Mouse (Mus musculus) MEL (cell line): ENCODE measurements around the gene Cenpm. TPM values are rescaled to one million over a fixed set of nuclear protein-coding genes. Genes with fewer than 3 reads are reported as not detected.

Source experiments
- DNase-seq: peaks from one replicate; pipeline ENCODE4 v3.0.0; 2011; ENCODE audit warnings: low read depth, low spot score
- H3K27ac ChIP-seq: 2 replicates; pipeline ENCODE4 v1.5.1; 2012; ENCODE audit warnings: low read depth, mild to moderate bottlenecking, control low read depth, low read length, moderate library complexity; ENCODE audit not compliant: control insufficient read depth
- H3K27me3 ChIP-seq, 2 experiments: fragments of 150-350 bp in 1 of 2; sonication (generic) in 1 of 2; 2 replicates each; pipeline ENCODE4 v1.6.1; 2012; ENCODE audit warnings: low read length in 2 of 2, mild to moderate bottlenecking in 2 of 2, improper control_type of control experiment in 1 of 2, moderate library complexity in 1 of 2; ENCODE audit not compliant: insufficient read depth in 2 of 2, control insufficient read depth in 1 of 2
- H3K36me3 ChIP-seq, 2 experiments: 2 replicates each; pipeline ENCODE4 v1.6.1; 2012 to 2014; ENCODE audit warnings: low read length in 2 of 2, improper control_type of control experiment in 1 of 2, inconsistent platforms in 1 of 2, mild to moderate bottlenecking in 1 of 2; ENCODE audit not compliant: insufficient read depth in 2 of 2, control insufficient read depth in 1 of 2
- H3K4me1 ChIP-seq, 2 experiments: fragments of 150-350 bp in 1 of 2; sonication (generic) in 1 of 2; 2 replicates each; pipeline ENCODE4 v1.6.1; 2012; ENCODE audit warnings: low read length in 2 of 2, improper control_type of control experiment in 1 of 2, mild to moderate bottlenecking in 1 of 2; ENCODE audit not compliant: insufficient read depth in 2 of 2, control insufficient read depth in 1 of 2
- H3K4me3 ChIP-seq, 2 experiments: fragments of 150-350 bp in 1 of 2; sonication (generic) in 1 of 2; 2 replicates each; pipeline ENCODE4 v1.5.1; 2012; ENCODE audit warnings: low read depth in 2 of 2, low read length in 2 of 2, mild to moderate bottlenecking in 2 of 2, moderate library complexity in 2 of 2, control low read depth in 1 of 2, improper control_type of control experiment in 1 of 2; ENCODE audit not compliant: control insufficient read depth in 1 of 2, insufficient read depth in 1 of 2
- H3K79me2 ChIP-seq: 2 replicates; pipeline ENCODE4 v1.6.1; 2012; ENCODE audit warnings: mild to moderate bottlenecking, low read length, moderate library complexity; ENCODE audit not compliant: control insufficient read depth, poor library complexity, insufficient read depth
- H3K9ac ChIP-seq: 2 replicates; pipeline ENCODE4 v1.6.1; 2012; ENCODE audit warnings: low read depth, mild to moderate bottlenecking, control low read depth, low read length, moderate library complexity; ENCODE audit not compliant: control insufficient read depth, poor library complexity, severe bottlenecking
- H3K9me3 ChIP-seq: fragments of 150-350 bp; sonication (generic); replicated peaks from 2 replicates; pipeline ENCODE4 v1.6.1; 2012; ENCODE audit warnings: mild to moderate bottlenecking, low read length, improper control_type of control experiment, moderate library complexity; ENCODE audit not compliant: insufficient read depth
- BHLHE40 ChIP-seq: IDR thresholded peaks from 2 replicates; pipeline ENCODE4 v1.6.1; 2012; ENCODE audit warnings: low read depth, mild to moderate bottlenecking, inconsistent platforms, low read length, improper control_type of control experiment, borderline replicate concordance
- CHD1 ChIP-seq: IDR thresholded peaks from 2 replicates; pipeline ENCODE4 v1.6.1; 2012; ENCODE audit warnings: low read depth, mild to moderate bottlenecking, inconsistent platforms, low read length, improper control_type of control experiment
- CTCF ChIP-seq, 3 experiments: IDR thresholded peaks in 2 of 3; conservative IDR thresholded peaks in 1 of 3; 2 replicates each; pipeline ENCODE4 v1.5.1; 2011 to 2012; ENCODE audit warnings: low read length in 3 of 3, low read depth in 2 of 3, mild to moderate bottlenecking in 2 of 3, improper control_type of control experiment in 1 of 3, inconsistent platforms in 1 of 3, mixed read lengths in 1 of 3, moderate library complexity in 1 of 3; ENCODE audit not compliant: control insufficient read depth in 1 of 3, insufficient read depth in 1 of 3, poor library complexity in 1 of 3, severe bottlenecking in 1 of 3
- ELF1 ChIP-seq: IDR thresholded peaks from 2 replicates; pipeline ENCODE4 v1.6.1; 2014; ENCODE audit warnings: low read depth, mild to moderate bottlenecking, inconsistent platforms, low read length, improper control_type of control experiment, moderate library complexity
- EP300 ChIP-seq, 2 experiments: IDR thresholded peaks; 2 replicates each; pipeline ENCODE4 v1.6.1; 2011; ENCODE audit warnings: improper control_type of control experiment in 2 of 2, low read length in 2 of 2, low read depth in 1 of 2, mild to moderate bottlenecking in 1 of 2
- GABPA ChIP-seq: IDR thresholded peaks from 2 replicates; pipeline ENCODE4 v1.6.1; 2012; ENCODE audit warnings: low read depth, mild to moderate bottlenecking, inconsistent platforms, low read length, improper control_type of control experiment, moderate library complexity
- GATA1 ChIP-seq: IDR thresholded peaks from 2 replicates; pipeline ENCODE4 v1.6.1; 2011; ENCODE audit warnings: low read depth, low read length, improper control_type of control experiment
- HCFC1 ChIP-seq: IDR thresholded peaks from 2 replicates; pipeline ENCODE4 v1.6.1; 2012; ENCODE audit warnings: low read depth, mild to moderate bottlenecking, inconsistent platforms, low read length, improper control_type of control experiment, moderate library complexity
- JUND ChIP-seq: IDR thresholded peaks from 2 replicates; pipeline ENCODE4 v1.6.1; 2011; ENCODE audit warnings: low read depth, mild to moderate bottlenecking, improper control_type of control experiment, low read length
- MAFK ChIP-seq: IDR thresholded peaks from 2 replicates; pipeline ENCODE4 v1.6.1; 2011; ENCODE audit warnings: low read depth, mild to moderate bottlenecking, low read length, improper control_type of control experiment, borderline replicate concordance
- MAZ ChIP-seq: IDR thresholded peaks from 2 replicates; pipeline ENCODE4 v1.6.1; 2012; ENCODE audit warnings: low read depth, mild to moderate bottlenecking, inconsistent platforms, low read length, improper control_type of control experiment
- MYB ChIP-seq: IDR thresholded peaks from 2 replicates; pipeline ENCODE4 v1.6.1; 2011; ENCODE audit warnings: mild to moderate bottlenecking, low read depth, low read length, improper control_type of control experiment
- NRF1 ChIP-seq: IDR thresholded peaks from 2 replicates; pipeline ENCODE4 v1.6.1; 2014; ENCODE audit warnings: low read depth, mild to moderate bottlenecking, inconsistent platforms, low read length, improper control_type of control experiment, moderate library complexity; ENCODE audit not compliant: poor library complexity, insufficient read depth, severe bottlenecking
- POLR2A ChIP-seq, 2 experiments: IDR thresholded peaks; 2 replicates each; pipeline ENCODE4 v1.6.1; 2011 to 2012; ENCODE audit warnings: low read length in 2 of 2, mild to moderate bottlenecking in 2 of 2, control low read depth in 1 of 2, improper control_type of control experiment in 1 of 2, low read depth in 1 of 2, moderate library complexity in 1 of 2; ENCODE audit not compliant: control insufficient read depth in 1 of 2, insufficient read depth in 1 of 2, poor library complexity in 1 of 2
- POLR2AphosphoS2 ChIP-seq: IDR thresholded peaks from 2 replicates; pipeline ENCODE4 v1.6.1; 2011; ENCODE audit warnings: low read length, improper control_type of control experiment
- RCOR1 ChIP-seq: IDR thresholded peaks from 2 replicates; pipeline ENCODE4 v1.6.1; 2012; ENCODE audit warnings: low read depth, mild to moderate bottlenecking, inconsistent platforms, low read length, improper control_type of control experiment
- SIN3A ChIP-seq: IDR thresholded peaks from 2 replicates; pipeline ENCODE4 v1.6.1; 2012; ENCODE audit warnings: low read length, improper control_type of control experiment, inconsistent platforms
- TBP ChIP-seq: IDR thresholded peaks from 2 replicates; pipeline ENCODE4 v1.8.0; 2011; ENCODE audit warnings: low read depth, low read length, improper control_type of control experiment
- UBTF ChIP-seq: IDR thresholded peaks from 2 replicates; pipeline ENCODE4 v1.6.1; 2012; ENCODE audit warnings: low read depth, mild to moderate bottlenecking, inconsistent platforms, low read length, improper control_type of control experiment, moderate library complexity, borderline replicate concordance; ENCODE audit not compliant: insufficient read depth
- ZKSCAN1 ChIP-seq: IDR thresholded peaks from 2 replicates; pipeline ENCODE4 v1.6.1; 2012; ENCODE audit warnings: low read depth, mild to moderate bottlenecking, inconsistent platforms, low read length, improper control_type of control experiment, moderate library complexity
- ZMIZ1 ChIP-seq: IDR thresholded peaks from 2 replicates; pipeline ENCODE4 v1.6.1; 2012; ENCODE audit warnings: low read depth, mild to moderate bottlenecking, inconsistent platforms, low read length, improper control_type of control experiment, moderate library complexity
- ZNF384 ChIP-seq: IDR thresholded peaks from 2 replicates; pipeline ENCODE4 v1.6.1; 2012; ENCODE audit warnings: low read depth, mild to moderate bottlenecking, inconsistent platforms, low read length, improper control_type of control experiment
- polyA plus RNA-seq, 2 experiments: library from polyadenylated mRNA; stranded (reverse) in 1 of 2; unstranded in 1 of 2; fragments of >175 nt in 1 of 2; fragments of >200 nt in 1 of 2; gene quantifications; 2 replicates each; pipeline versions ENCODE4 v1.2.1 to v1.2.4; 2012; ENCODE audit warnings: low replicate concordance in 2 of 2, low read depth in 1 of 2; ENCODE audit not compliant: insufficient read length in 2 of 2, insufficient read depth in 1 of 2, missing spikeins in 1 of 2
- total RNA-seq: library from RNA; depleted of rRNA; stranded (reverse); fragments of 300-350 nt; gene quantifications from 2 replicates; pipeline ENCODE4 v1.2.3, GENCODE M21; 2012

Gene Cenpm
- total and polyA plus RNA-seq, 3 experiments, result 23.7 to 56.3 TPM; not detected in 1

DNA sequence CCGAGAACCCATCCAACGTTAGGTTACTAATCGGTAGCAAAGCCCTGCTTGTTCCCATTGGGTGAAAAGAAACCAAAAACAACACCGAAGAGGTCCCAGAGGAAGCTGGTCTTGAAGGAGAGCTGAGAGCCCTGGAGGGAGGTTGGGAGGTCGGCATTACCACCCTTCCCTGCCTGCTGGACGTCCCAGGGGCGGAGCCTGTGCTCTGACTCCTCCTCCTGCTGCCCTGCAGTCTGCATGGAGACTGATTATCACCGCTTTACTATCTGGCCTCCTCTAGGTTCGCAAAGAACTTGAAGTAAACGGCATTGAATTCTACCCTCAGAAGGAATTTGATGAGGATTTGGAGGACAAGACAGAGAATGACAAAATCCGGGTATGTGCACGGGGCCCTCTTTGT lies 41.6 kb upstream of the Cenpm start:
- Histone ChIP-seq H3K9ac (no peak overlapping the region), H3K4me3 (no peak overlapping the region), H3K4me1 (peaks cover 0 to 3% of the 10 kb centered on the region in 2 experiments; a peak in 1 of 4 replicates), H3K36me3 (no peaks in the 10 kb centered on the region), H3K27me3 (peaks cover 5 to 9% of the 10 kb centered on the region in 2 experiments), H3K27ac (no peak overlapping the region), H3K9me3 (no peaks in the 10 kb centered on the region), H3K79me2 (no peaks in the 10 kb centered on the region)
- TF ChIP-seq BHLHE40, result no peak
- no peak for TF ChIP-seq ZKSCAN1
- TF ChIP-seq HCFC1, result no peak
- no peak for TF ChIP-seq ZNF384
- TF ChIP-seq POLR2A (IDR thresholded peaks at IDR 0.05; ENCODE audit: control insufficient read depth in 1 of 2, insufficient read depth in 1 of 2, low read depth in 1 of 2, low read length in 2 of 2, poor library complexity in 1 of 2), result no peak
- no peak for TF ChIP-seq ZMIZ1
- no peak for TF ChIP-seq MAZ
- no peak for TF ChIP-seq UBTF
- TF ChIP-seq GATA1, result no peak
- no peak for TF ChIP-seq POLR2AphosphoS2
- TF ChIP-seq MAFK, result no peak
- TF ChIP-seq MYB, result no peak
- peak; percentile 47 for DNase-seq

GRCm38 (mm10) chr15:82280638-82281037 lies 36.1 kb upstream of the Cenpm start:
- no peak for TF ChIP-seq JUND
- H3K4me1 ChIP-seq, result peaks cover 0 to under 1% of the 10 kb centered on the region in 2 experiments; a peak in 1 of 4 replicates
- H3K9ac ChIP-seq, result no peak overlapping the region
- DNase-seq, result no peak
- no peak overlapping the region for H3K4me3 ChIP-seq
- no peak overlapping the region for H3K27ac ChIP-seq
- no peaks in the 10 kb centered on the region for H3K9me3 ChIP-seq
- no peaks in the 10 kb centered on the region for H3K36me3 ChIP-seq
- H3K79me2 ChIP-seq, result no peaks in the 10 kb centered on the region
- no peaks in the 10 kb centered on the region for H3K27me3 ChIP-seq

DNA sequence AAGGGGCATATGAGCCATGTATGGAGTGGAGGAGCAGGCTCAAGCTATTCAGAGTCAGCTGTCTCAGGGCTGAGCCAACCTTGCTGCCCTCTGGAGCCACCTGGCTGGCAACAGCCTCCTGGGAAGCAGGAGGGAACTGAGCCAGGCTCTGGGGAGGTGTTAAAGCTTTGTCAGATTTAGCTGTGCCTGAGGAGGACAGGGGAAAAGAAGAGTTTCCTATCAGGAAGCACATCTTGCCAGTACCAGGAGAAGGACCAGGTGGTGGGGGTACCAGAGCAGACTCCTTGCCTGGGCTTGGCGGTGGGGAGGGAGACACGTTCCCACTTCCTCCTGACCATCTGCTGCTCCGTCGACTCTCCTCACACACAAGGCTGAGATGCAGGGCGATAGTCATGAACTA lies 33.0 kb upstream of the Cenpm start:
- DNase-seq, result no peak
- TF ChIP-seq UBTF (no peak), ELF1 (no peak), SIN3A (no peak), EP300 (IDR thresholded peaks at IDR 0.05; ENCODE audit: low read depth in 1 of 2, low read length in 2 of 2) (no peak), CHD1 (no peak), NRF1 (no peak), GABPA (no peak), TBP (no peak), CTCF (IDR thresholded peaks at IDR 0.05 in 2 of 3, conservative IDR thresholded peaks at IDR 0.05 in 1 of 3; ENCODE audit: control insufficient read depth in 1 of 3, insufficient read depth in 1 of 3, low read depth in 2 of 3, low read length in 3 of 3, poor library complexity in 1 of 3, severe bottlenecking in 1 of 3) (no peak), RCOR1 (no peak)
- H3K27me3 ChIP-seq, result no peaks in the 10 kb centered on the region

More for the DNA sequence above, 33.0 kb upstream of the Cenpm start:
- Histone ChIP-seq H3K27ac (no peak overlapping the region), H3K4me1 (no peaks in the 10 kb centered on the region), H3K4me3 (no peak overlapping the region), H3K9ac (no peak overlapping the region), H3K79me2 (no peaks in the 10 kb centered on the region), H3K36me3 (no peaks in the 10 kb centered on the region), H3K9me3 (no peaks in the 10 kb centered on the region)
